Mouse (Mus musculus) B cell, adult 2 months (primary cell): ENCODE results near the gene Dis3.
A peak's percentile ranks its signal among the peaks of the same experiment; 100 is the strongest.
"Not testable (repeated sequence)": the region's sequence is repeated elsewhere in the genome, so short reads cannot be mapped to it uniquely, and the experiment has no call there.

Experiments used
- DNase-seq, 2 experiments: peaks; one replicate each; pipeline ENCODE4 v3.0.0; 2022

Dis3 gene

DNA sequence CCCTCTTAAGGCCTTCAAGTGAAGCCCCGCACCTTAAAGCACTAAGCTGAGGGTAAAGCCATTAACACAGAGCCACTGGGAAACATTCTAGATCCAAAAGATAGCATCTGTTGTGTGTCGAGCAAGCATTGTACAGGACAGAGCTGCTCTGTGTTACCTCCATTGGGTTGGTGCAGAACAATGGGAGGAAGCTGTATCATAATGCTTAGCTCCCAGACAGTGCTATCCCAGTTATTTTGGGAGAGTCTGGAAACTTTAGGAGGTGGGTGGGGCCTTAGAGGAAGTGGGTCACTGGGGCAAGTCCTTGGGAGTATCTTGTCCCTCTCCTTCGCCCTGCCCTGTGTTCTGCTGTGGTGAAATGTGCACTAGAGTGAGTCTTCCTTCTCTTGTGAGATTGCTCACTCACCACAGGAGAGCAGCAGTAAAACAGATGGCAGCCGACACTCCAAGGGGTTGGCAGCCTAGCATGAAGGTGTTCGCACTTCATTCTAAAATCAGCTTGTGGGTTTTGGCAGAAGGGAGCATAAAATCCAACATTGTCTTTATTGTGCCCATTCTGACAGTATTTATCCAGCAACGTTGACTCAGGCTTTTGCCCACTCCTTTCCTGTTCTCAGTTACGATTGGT lies 40.5 kb downstream of the Dis3 start:
- no peak for DNase-seq

DNA sequence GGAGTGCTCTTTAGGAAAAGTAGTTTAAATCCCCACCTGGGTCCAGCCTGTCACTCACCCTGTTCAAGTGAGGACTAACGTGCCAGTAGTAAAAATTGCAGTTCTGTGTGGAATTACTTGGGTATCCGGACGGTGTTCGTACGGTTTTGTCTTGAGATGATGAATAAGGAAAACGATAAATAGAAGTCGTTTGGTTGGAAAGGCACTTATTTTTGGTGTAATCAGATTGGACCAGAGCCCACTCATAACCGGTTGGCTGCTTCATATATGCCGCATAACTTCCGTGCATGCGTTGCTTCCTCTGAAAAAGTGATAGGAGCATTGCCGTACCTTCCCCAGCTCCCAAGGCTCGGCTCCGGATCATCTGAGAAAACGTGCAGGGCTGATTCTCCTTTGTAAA lies 52.8 kb downstream of the Dis3 start:
- DNase-seq: no peak

GRCm38 (mm10) chr14:99046031-99046781 lies 53.4 kb downstream of the Dis3 start, which contains the start of the genes Mzt1 and Bora:
TSS of gene Mzt1 (minus strand) at chr14:99046134.
TSS of gene Bora (plus strand) at chr14:99046222.
- DNase-seq: peak; percentile 92 to 93

GRCm38 (mm10) chr14:99045378-99046030 lies 54.1 kb downstream of the Dis3 start:
- peak; percentile 63 to 68 for DNase-seq

DNA sequence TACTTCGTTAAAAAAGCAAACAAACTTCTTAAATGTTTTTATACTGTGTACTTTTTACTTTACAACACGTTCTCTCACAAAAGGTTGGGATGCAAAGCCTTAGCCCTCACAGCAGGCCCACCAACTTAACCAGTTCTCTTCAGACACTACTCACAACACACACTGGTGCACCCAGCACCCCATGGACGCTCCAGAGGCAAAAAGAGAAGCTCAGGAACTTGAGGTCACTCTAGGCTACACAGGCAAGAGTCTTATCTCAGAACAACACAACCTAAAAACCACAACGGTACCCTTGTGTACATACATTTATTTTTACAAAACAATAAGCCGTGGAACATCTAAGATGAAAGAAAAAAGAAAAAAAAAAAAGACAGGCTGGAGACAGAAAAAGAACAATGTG lies 54.9 kb downstream of the Dis3 start:
- no peak for DNase-seq

- DNase-seq: no peak
Measured at GRCm38 (mm10) chr14:99044096-99044495, 55.5 kb downstream of the Dis3 start.

DNA sequence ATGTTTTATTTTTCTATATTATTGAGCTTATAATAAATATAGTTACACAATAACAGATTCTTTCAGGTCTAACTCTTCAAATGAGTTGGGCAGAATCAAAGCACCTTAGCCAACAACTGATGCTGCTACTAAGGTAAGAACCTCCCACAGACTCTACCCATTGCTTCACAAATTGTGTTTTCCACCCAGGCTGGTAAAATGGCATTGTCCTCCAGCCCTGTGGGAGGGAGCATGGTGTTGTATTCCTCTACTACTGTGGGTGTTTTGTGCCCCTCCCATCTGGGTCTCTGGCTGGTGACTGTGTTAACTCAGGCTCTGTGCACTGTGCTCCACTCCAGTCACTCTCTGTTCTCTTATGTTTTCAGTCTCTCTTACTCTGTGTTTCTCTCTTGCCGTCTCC lies 56.1 kb downstream of the Dis3 start:
- DNase-seq: no peak

- no peak for DNase-seq
Measured at GRCm38 (mm10) chr14:99041416-99041815, 58.2 kb downstream of the Dis3 start.

- not testable (repeated sequence) for DNase-seq
Measured at GRCm38 (mm10) chr14:99039308-99039707, 60.3 kb downstream of the Dis3 start.

DNA sequence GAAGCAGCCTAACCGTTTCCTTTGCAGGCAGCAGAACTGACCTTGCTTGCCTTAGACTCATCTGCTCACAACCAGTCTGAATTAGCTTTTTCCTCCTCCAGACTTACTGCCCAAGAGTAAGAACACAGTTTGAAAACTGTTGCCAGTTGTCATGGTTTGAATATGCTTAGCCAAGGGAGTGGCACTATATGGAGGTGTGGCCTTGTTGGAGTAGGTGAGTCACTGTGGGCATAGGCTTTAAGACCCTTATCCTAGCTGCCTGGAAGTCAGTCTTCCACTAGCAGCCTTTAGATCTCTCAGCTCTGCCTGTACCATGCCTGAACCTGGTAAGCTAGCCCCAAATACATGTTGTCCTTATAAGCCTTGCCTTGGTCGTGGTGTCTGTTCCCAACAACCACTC lies 61.9 kb downstream of the Dis3 start:
- DNase-seq: no peak

- DNase-seq: no peak
Measured at GRCm38 (mm10) chr14:99036039-99036438, 63.5 kb downstream of the Dis3 start.

DNA sequence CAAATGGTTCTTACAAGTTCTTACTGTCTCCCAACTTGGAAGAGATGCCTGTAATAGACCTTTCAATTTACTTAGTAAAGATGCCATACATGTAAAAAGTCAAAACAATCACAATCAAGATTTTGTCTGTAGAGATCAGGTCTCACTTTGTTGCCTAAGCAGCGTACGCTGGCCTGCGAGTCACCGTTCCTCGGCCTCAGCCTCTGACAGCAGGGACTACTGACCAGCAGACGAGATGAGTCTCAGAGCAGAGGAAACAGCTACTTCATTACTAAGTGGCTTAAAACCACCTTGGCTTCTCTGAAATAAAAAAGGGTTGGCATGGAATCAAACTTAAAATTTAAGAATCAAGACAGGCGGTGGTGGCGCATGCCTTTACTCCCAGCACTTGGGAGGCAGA lies 64.7 kb downstream of the Dis3 start:
- not testable (repeated sequence) for DNase-seq

DNA sequence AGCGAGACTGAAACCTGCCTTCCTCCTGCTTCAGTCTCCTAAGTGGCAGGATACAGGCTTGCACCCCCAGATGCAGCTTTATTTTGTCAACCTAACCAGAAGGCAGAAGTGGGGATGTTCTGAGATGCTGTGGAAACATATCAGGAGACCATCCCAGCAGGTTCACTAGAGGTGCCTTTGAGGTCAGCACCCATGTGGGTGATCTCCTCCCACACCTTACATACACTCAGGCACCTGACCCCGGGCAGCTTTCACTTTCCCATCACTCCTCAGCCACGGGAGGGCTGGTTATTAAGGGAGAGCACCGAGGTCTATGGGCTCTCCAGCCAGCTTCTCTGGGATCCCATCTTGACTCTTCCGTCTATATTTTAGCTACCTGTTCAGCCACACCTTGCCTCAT lies 67.0 kb downstream of the Dis3 start:
- DNase-seq: no peak

DNA sequence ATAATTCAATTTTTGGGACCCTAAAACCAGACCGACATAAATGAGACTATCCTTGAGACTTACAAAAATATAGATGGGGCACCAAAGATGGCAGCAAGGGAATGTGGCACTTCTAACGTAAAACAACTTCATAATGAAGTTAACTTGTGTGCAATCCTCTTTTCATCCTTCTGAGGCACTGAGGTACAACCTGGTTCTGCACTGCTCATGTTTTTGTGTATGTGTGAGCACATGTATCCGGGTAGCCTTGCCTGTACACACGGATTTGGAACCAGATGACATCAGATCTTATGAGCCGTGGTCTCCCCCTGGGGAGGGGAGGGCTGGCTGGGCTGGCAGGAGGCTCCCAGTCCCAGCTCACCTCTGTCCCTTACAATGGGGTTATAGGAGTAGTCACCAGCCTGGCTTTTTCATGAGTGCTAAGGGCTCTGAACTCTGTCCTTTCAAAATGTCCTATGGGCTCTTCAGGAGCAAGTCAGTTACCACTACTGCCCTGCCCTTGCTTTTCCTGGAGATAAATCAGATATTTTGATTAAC lies 68.2 kb downstream of the Dis3 start:
- no peak for DNase-seq

DNA sequence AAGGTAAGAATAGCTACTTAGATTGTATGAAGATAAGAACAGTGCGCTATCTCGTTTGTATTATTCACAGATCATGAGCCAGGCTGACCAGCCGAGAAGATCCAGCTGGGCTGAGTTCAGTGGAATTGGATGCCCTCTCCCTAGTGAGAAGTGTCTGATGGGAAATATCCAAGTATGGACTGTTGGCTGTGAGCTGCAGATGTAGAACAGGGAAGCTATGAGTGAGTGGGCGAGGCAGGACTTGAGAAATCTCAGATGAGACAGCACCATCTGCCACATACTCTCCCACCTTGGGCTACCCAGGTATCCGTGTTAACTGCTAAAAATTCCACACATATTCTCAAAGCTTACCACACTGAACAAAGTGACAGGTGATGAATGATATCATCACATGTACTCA lies 69.6 kb downstream of the Dis3 start:
- DNase-seq: no peak
